Mouse (Mus musculus): ENCODE measurements around the gene Stn1. TPM values are rescaled to one million over a fixed set of nuclear protein-coding genes. Genes with fewer than 3 reads are reported as not detected.

The Stn1 gene
- polyA plus RNA-seq, 1 experiment from 2014 or later: 60.6 TPM

GRCm38 (mm10) chr19:47460120-47460960 is 77.0 kb downstream of the Stn1 start:
- no peak overlapping the region for H3K4me2 ChIP-seq (ENCODE audit: low read depth, severe bottlenecking)
- H3K27ac ChIP-seq (replicated peaks; ENCODE audit: low read depth, low read length): no peak overlapping the region
- ATAC-seq (ENCODE audit: insufficient number of reproducible peaks, low FRiP score, low TSS enrichment, low read depth): no peak
- no peaks in the 10 kb centered on the region for H3K27me3 ChIP-seq (ENCODE audit: control insufficient read depth, insufficient read depth, low read length)
- no peak for DNase-seq (ENCODE audit: low spot score)
- H3K36me3 ChIP-seq (ENCODE audit: control insufficient read depth, insufficient read depth, low read length): no peaks in the 10 kb centered on the region
- H3K9ac ChIP-seq (ENCODE audit: low read length): no peak overlapping the region
- H3K4me3 ChIP-seq (ENCODE audit: low read depth, low read length): no peak overlapping the region
- peaks cover 11% of the 10 kb centered on the region for H3K4me1 ChIP-seq (ENCODE audit: control insufficient read depth, insufficient read depth, low read length)
- H3K9me3 ChIP-seq (ENCODE audit: control insufficient read depth, low read length): no peaks in the 10 kb centered on the region
- WGBS: 53% methylated on average over 19 of the region's 19 CpGs

- no peaks in the 10 kb centered on the region for H3K27me3 ChIP-seq (ENCODE audit: control insufficient read depth, insufficient read depth, low read length)
- H3K4me1 ChIP-seq (ENCODE audit: control insufficient read depth, insufficient read depth, low read length): peaks cover 11% of the 10 kb centered on the region
- no peak overlapping the region for H3K4me3 ChIP-seq (ENCODE audit: low read depth, low read length)
- no peak for DNase-seq (ENCODE audit: low spot score)
- no peak overlapping the region for H3K9ac ChIP-seq (ENCODE audit: low read length)
- no peaks in the 10 kb centered on the region for H3K9me3 ChIP-seq (ENCODE audit: control insufficient read depth, low read length)
- H3K27ac ChIP-seq (replicated peaks; ENCODE audit: low read depth, low read length): no peak overlapping the region
- H3K36me3 ChIP-seq (ENCODE audit: control insufficient read depth, insufficient read depth, low read length): no peaks in the 10 kb centered on the region
- WGBS: 88% methylated on average over 5 of the region's 5 CpGs
- no peak overlapping the region for H3K4me2 ChIP-seq (ENCODE audit: low read depth, severe bottlenecking)
- no peak for ATAC-seq (ENCODE audit: insufficient number of reproducible peaks, low FRiP score, low TSS enrichment, low read depth)
These were observed 78.1 kb downstream of the Stn1 start for GRCm38 (mm10) chr19:47459214-47459613.

- Histone ChIP-seq H3K36me3 (ENCODE audit: control insufficient read depth, insufficient read depth, low read length) (no peaks in the 10 kb centered on the region), H3K4me2 (ENCODE audit: low read depth, severe bottlenecking) (no peak overlapping the region), H3K4me3 (ENCODE audit: low read depth, low read length) (no peak overlapping the region), H3K27ac (replicated peaks; ENCODE audit: low read depth, low read length) (no peak overlapping the region), H3K27me3 (ENCODE audit: control insufficient read depth, insufficient read depth, low read length) (no peaks in the 10 kb centered on the region), H3K9ac (ENCODE audit: low read length) (no peak overlapping the region), H3K4me1 (ENCODE audit: control insufficient read depth, insufficient read depth, low read length) (peaks cover 11% of the 10 kb centered on the region), H3K9me3 (ENCODE audit: control insufficient read depth, low read length) (no peaks in the 10 kb centered on the region)
- DNase-seq (ENCODE audit: low spot score) (no peak), ATAC-seq (ENCODE audit: insufficient number of reproducible peaks, low FRiP score, low TSS enrichment, low read depth) (no peak)
- 52% methylated on average over 17 of the region's 17 CpGs for WGBS
These were observed 78.7 kb downstream of the Stn1 start for GRCm38 (mm10) chr19:47458504-47459161.

- DNase-seq (ENCODE audit: low spot score) (no peak), ATAC-seq (ENCODE audit: insufficient number of reproducible peaks, low FRiP score, low TSS enrichment, low read depth) (no peak)
- Histone ChIP-seq H3K4me3 (ENCODE audit: low read depth, low read length) (no peak overlapping the region), H3K27ac (replicated peaks; ENCODE audit: low read depth, low read length) (no peak overlapping the region), H3K27me3 (ENCODE audit: control insufficient read depth, insufficient read depth, low read length) (no peaks in the 10 kb centered on the region), H3K36me3 (ENCODE audit: control insufficient read depth, insufficient read depth, low read length) (no peaks in the 10 kb centered on the region), H3K4me1 (ENCODE audit: control insufficient read depth, insufficient read depth, low read length) (peaks cover 7% of the 10 kb centered on the region), H3K9me3 (ENCODE audit: control insufficient read depth, low read length) (no peaks in the 10 kb centered on the region), H3K9ac (ENCODE audit: low read length) (no peak overlapping the region), H3K4me2 (ENCODE audit: low read depth, severe bottlenecking) (no peak overlapping the region)
- WGBS: 47% methylated on average over 13 of the region's 13 CpGs
These were observed 79.4 kb downstream of the Stn1 start for GRCm38 (mm10) chr19:47457711-47458503.

GRCm38 (mm10) chr19:47456021-47456420 is 81.3 kb downstream of the Stn1 start:
- no peak overlapping the region for H3K9ac ChIP-seq (ENCODE audit: low read length)
- no peaks in the 10 kb centered on the region for H3K36me3 ChIP-seq (ENCODE audit: control insufficient read depth, insufficient read depth, low read length)
- H3K4me2 ChIP-seq (ENCODE audit: low read depth, severe bottlenecking): no peak overlapping the region
- no peaks in the 10 kb centered on the region for H3K9me3 ChIP-seq (ENCODE audit: control insufficient read depth, low read length)
- no peak overlapping the region for H3K27ac ChIP-seq (replicated peaks; ENCODE audit: low read depth, low read length)
- peaks cover 4% of the 10 kb centered on the region for H3K4me1 ChIP-seq (ENCODE audit: control insufficient read depth, insufficient read depth, low read length)
- WGBS: 64% methylated on average over 6 of the region's 6 CpGs
- no peak overlapping the region for H3K4me3 ChIP-seq (ENCODE audit: low read depth, low read length)
- no peaks in the 10 kb centered on the region for H3K27me3 ChIP-seq (ENCODE audit: control insufficient read depth, insufficient read depth, low read length)
- ATAC-seq (ENCODE audit: insufficient number of reproducible peaks, low FRiP score, low TSS enrichment, low read depth): no peak
- DNase-seq (ENCODE audit: low spot score): no peak

GRCm38 (mm10) chr19:47455001-47455755 is 82.1 kb downstream of the Stn1 start:
- no peak overlapping the region for H3K9ac ChIP-seq (ENCODE audit: low read length)
- peaks cover 10% of the 10 kb centered on the region for H3K4me1 ChIP-seq (ENCODE audit: control insufficient read depth, insufficient read depth, low read length)
- H3K9me3 ChIP-seq (ENCODE audit: control insufficient read depth, low read length): no peaks in the 10 kb centered on the region
- no peak overlapping the region for H3K4me3 ChIP-seq (ENCODE audit: low read depth, low read length)
- H3K27ac ChIP-seq (replicated peaks; ENCODE audit: low read depth, low read length): no peak overlapping the region
- no peak for ATAC-seq (ENCODE audit: insufficient number of reproducible peaks, low FRiP score, low TSS enrichment, low read depth)
- no peak for DNase-seq (ENCODE audit: low spot score)
- H3K4me2 ChIP-seq (ENCODE audit: low read depth, severe bottlenecking): no peak overlapping the region
- no peaks in the 10 kb centered on the region for H3K27me3 ChIP-seq (ENCODE audit: control insufficient read depth, insufficient read depth, low read length)
- WGBS: 81% methylated on average over 15 of the region's 15 CpGs
- no peaks in the 10 kb centered on the region for H3K36me3 ChIP-seq (ENCODE audit: control insufficient read depth, insufficient read depth, low read length)

- Histone ChIP-seq H3K27me3 (ENCODE audit: control insufficient read depth, insufficient read depth, low read length) (no peaks in the 10 kb centered on the region), H3K4me1 (ENCODE audit: control insufficient read depth, insufficient read depth, low read length) (peaks cover 14% of the 10 kb centered on the region), H3K4me3 (ENCODE audit: low read depth, low read length) (no peak overlapping the region), H3K4me2 (ENCODE audit: low read depth, severe bottlenecking) (no peak overlapping the region), H3K9me3 (ENCODE audit: control insufficient read depth, low read length) (no peaks in the 10 kb centered on the region), H3K27ac (replicated peaks; ENCODE audit: low read depth, low read length) (no peak overlapping the region), H3K9ac (ENCODE audit: low read length) (no peak overlapping the region), H3K36me3 (ENCODE audit: control insufficient read depth, insufficient read depth, low read length) (no peaks in the 10 kb centered on the region)
- DNase-seq (ENCODE audit: low spot score) (no peak), ATAC-seq (ENCODE audit: insufficient number of reproducible peaks, low FRiP score, low TSS enrichment, low read depth) (no peak)
- WGBS: 64% methylated on average over 11 of the region's 11 CpGs
These were observed 82.9 kb downstream of the Stn1 start for GRCm38 (mm10) chr19:47454167-47455000.
